Mouse (Mus musculus): Measurements from ENCODE around the gene Cmss1.

Cmss1 gene

DNA sequence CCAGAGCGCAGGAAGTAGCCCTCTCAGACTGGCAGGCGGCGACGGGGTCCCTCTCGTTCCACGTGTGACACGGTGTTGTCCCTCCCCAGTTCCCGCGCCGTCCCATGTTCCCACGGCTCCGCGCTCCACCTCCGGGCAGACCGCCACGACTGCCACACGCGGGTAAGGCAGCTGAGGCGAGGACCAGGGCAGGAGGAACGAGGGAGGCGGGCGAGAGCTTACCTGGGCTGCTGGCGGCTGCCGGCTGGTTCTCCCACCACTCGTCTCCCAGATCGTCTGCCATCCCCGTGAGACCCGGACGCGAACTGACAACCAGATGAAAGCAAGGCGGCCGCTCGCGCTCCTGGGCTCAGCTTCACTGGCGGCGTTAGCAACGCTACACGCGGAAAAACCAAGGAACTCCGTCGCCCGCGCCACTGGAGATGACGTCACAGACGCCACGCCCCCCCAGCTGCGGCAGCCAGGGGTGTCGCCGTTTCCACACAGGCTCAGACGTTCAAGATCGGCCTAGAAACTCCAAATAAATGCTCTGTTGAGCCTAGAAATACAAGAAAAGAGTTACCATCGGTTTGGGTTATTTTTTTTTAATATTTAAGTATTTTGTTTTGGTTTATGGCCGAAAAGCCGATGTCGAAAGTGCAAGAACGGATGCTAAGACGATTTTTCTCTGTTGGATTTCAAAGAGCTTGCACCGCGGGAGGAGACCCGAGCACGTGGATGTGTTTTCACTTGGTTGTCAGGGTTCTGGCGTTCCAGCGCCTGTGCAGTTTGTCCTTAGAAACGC lies at the start of gene Cmss1:
Gene Cmss1, minus strand, starts transcription at position 421 of the 784 bp plus-strand sequence.
- DNase-seq (ENCODE audit: low spot score): peak; percentile 74

GRCm38 (mm10) chr16:57649888-57650287 lies 43.2 kb upstream of the Cmss1 start:
- no peak for DNase-seq (ENCODE audit: low spot score)

DNA sequence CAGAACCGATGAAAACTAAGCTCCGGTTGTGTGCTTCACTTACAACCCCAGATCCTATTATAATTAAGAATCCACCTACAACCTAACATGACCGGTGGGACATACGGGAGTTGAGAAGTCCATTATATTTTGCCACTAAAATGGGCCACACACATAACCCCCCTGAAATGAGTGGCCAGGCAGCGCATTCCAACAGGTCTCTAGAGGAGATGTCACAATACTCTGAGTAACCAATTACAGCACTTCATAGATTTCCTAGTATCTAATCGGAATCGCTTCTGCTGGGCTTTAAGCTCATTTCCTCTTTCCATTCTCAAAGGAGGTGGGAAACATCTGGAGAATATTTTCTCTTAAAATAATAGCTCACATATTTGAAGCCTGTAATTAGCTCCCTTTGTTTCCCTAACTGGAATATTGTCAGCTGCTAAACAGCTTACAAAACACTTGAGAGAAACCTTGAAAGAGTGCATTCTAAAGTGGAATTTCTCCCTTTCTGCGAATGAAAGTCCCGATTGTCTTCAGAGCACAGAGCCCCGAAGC lies 34.8 kb upstream of the Cmss1 start:
- DNase-seq (ENCODE audit: low spot score): no peak

GRCm38 (mm10) chr16:57634766-57635165 lies 28.1 kb upstream of the Cmss1 start:
- no peak for DNase-seq (ENCODE audit: low spot score)

GRCm38 (mm10) chr16:57634191-57634590 lies 27.5 kb upstream of the Cmss1 start:
- DNase-seq (ENCODE audit: low spot score): peak; percentile 44

- no peak for DNase-seq (ENCODE audit: low spot score)
Measured at GRCm38 (mm10) chr16:57611768-57612167, 5.1 kb upstream of the Cmss1 start.

GRCm38 (mm10) chr16:57601031-57601430 lies 5.6 kb downstream of the Cmss1 start:
- no peak for DNase-seq (ENCODE audit: low spot score)

- DNase-seq (ENCODE audit: low spot score): no peak
Measured at GRCm38 (mm10) chr16:57597295-57597957, 9.2 kb downstream of the Cmss1 start.

DNA sequence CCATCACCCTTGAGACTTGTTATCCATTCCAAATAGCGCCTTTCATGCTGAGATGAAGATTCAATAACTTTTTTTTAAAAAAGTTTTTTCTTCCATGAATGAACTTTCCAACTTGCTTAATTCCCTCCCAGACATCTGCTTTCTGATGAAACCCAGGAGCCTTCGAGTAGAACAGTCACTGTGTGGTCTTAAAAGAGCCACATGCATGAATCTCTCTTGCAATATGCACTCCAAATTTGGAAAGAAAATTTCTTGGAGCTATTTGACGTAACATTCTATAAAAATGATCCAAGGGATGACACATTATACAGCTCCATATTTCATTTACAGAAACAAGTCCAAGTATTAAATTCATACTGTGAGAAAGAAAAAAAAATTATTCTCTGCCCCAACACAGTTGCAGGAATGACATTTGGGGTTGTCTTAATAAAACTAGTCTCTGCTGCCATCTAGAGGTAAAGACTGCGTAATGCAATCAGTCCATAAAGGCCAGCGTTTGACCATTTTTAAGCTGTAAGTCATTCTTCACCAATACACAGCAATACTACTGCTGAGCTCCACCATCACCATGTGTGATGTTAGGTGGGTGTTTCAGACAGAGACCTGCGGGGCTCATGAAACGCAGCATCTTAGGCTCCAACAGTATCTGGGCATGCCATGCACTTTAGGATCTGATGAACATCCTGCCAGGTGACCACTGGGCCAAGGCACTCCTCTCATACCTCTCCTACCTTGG lies 13.1 kb downstream of the Cmss1 start:
- DNase-seq (ENCODE audit: low spot score): no peak

GRCm38 (mm10) chr16:57585201-57585600 lies 21.5 kb downstream of the Cmss1 start:
- DNase-seq (ENCODE audit: low spot score): no peak

GRCm38 (mm10) chr16:57582008-57582407 lies 24.7 kb downstream of the Cmss1 start:
- DNase-seq (ENCODE audit: low spot score): no peak

DNA sequence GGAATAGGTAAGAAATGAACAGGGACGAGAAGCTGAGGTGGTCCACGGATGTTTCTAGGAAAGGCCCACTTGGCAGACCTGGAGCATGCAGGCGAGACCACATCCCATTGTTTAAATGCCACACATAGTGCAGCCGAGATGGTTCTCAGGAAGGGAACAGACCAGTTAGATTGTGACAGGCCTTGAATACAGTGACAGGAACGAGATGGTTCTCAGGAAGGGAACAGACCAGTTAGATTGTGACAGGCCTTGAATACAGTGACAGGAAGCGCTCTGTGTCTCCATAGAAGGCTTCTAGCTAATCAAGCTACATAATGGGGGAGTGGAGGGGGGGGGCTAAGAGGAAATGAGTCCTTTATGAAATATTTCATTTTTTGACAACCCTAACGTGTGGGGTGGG lies 26.6 kb downstream of the Cmss1 start:
- DNase-seq (ENCODE audit: low spot score): no peak

- DNase-seq (ENCODE audit: low spot score): no peak
Measured at GRCm38 (mm10) chr16:57577519-57577918, 29.1 kb downstream of the Cmss1 start.

- no peak for DNase-seq (ENCODE audit: low spot score)
Measured at GRCm38 (mm10) chr16:57575764-57576388, 30.8 kb downstream of the Cmss1 start.

DNA sequence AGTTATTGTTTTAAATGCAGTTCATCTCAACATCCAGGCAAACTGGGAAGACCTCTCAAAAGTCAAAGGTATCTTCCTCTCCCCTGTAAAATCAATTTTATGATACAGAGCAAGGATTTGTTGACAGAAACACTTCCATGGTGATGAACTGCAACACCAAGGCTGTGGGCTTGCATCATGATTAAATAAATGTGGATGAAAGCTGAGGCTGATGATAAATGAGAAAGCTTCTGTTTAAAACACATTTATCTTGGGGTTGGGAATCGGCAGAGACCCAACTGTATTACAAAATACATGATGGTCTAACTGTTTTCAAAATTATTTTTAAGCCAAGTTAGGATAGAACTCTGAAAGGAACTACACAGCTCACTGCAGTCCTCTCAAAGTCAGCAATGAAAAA lies 32.8 kb downstream of the Cmss1 start:
- DNase-seq (ENCODE audit: low spot score): no peak

GRCm38 (mm10) chr16:57570789-57571311 lies 35.8 kb downstream of the Cmss1 start:
- no peak for DNase-seq (ENCODE audit: low spot score)

DNA sequence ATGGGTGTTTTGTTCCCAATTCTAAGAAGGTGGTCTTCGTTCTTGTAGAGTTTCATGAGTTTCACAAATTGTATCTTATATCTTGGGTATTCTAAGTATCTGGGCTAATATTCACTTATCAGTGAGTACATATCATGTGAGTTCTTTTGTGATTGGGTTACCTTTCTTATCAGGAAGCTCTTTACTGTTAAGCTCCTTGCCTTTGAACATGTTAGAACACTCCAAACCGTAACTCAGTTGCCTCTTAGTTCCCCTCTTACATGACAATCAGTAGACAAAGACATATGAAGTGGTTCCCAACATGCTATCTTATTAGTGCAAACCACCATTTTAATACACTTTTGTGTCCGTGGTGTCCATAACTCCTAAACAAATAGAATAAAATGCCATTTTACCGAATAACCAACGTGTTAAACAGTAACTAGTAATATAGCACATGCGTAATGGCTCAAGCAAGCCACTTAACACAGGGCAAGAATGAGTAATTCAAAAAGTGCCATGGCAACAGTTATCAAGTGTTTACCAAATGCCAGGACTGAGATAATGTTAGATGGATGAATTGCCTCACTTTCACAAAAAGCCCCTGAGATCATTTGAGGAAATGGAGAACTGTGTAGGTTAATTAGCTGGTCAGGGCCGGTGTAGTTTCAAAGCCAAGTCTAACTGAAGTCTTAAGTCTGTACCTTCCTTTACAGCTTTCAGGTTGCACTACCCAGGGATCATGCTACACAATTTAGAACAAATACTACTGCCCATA lies 37.8 kb downstream of the Cmss1 start:
- no peak for DNase-seq (ENCODE audit: low spot score)

DNA sequence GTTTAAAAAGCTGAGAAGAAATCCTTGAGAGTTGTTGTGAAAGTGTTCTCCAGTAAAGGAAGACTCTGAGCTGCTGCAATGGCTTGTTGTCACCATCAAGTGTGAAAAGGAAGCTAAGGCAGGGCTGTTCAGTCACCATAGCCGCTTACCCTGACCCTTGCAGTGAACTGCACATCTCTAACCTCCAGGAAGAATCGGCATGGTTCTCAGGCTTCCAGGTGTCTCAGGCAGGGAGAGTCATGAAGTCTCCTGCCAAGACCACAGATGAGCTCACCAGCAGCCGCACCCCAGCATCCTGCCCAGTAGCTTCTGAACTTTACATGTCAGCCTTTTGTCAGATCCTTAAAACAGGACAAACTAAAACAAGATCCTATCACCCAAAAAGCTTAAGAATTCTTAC lies 40.4 kb downstream of the Cmss1 start:
- DNase-seq (ENCODE audit: low spot score): no peak

DNA sequence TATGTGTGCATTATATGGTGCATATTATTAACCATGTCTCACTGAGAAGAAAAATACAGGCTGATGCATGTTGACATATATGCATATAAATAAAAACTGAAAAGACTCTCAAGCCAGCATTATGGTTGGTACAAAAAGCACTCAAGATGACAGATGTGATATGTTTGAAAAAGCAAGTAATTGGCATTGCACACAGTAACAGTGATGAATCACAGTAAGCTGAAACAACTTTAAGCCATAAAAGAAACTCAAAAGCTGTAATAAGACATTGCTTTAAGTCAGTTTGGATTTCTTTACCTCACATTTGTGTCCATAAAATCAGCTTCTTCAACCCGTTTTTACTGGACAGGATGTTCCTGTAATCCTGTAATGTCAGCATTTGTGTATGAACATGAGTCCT lies 41.9 kb downstream of the Cmss1 start:
- DNase-seq (ENCODE audit: low spot score): no peak

GRCm38 (mm10) chr16:57563453-57563852 lies 43.2 kb downstream of the Cmss1 start:
- DNase-seq (ENCODE audit: low spot score): no peak

GRCm38 (mm10) chr16:57560185-57560584 lies 46.5 kb downstream of the Cmss1 start:
- DNase-seq (ENCODE audit: low spot score): no peak

All from ovary, postnatal 10 days (tissue).